ENCODE assay signal across 8 mouse cellular contexts in the genomic region with DNA sequence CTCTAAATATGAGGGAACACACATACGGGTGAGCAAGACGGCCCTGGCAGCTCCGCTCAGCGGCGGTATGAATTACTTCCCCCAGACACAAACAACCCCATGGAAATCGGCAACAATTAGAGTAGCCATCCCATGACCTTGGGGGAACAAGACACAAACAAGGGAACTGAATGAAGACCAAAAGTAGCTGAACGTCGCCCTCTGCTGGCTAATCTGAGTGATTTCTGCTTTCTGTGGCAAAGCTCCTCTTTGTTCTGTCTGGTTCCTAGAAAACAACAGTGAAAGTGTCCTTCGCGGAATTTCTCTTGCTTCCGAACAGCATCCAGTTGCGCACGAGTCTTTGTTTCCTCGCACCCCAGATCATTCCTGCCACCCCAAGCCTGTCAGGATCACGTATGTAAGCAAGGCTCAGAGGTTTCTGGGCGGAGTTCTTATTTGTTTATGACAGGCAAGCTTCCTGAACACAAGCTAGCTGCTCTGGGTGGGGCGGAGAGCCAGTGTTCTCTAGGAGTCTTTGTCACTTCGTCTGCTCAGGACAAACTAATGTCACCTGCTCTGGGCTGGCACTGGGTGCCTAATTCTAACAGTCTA. TPM values are rescaled to one million over a fixed set of nuclear protein-coding genes. Genes with fewer than 3 reads are reported as not detected.
A peak's percentile ranks its signal among the peaks of the same experiment; 100 is the strongest.
DNase-seq lines count a peak whose midpoint lies in the region; ATAC-seq and TF ChIP-seq lines count a peak whose summit lies in the region.

A gene (plus strand): TSS at position 216 of the 591 bp plus-strand sequence.

- peak; percentile 42 for DNase-seq in G1E (ENCODE audit: low spot score)
- peak; percentile 96 for DNase-seq in brain, embryonic 14.5 days (ENCODE audit: low read depth)
- DNase-seq in fibroblast of lung, adult 2 months (ENCODE audit: low read depth): peak; percentile 61
- peak; percentile 85 to 90 for DNase-seq in heart, postnatal 10 days
- DNase-seq in kidney, postnatal 36 days: peak; percentile 63 to 81
- DNase-seq in thymus, postnatal 10 days (ENCODE audit: low spot score in 2 of 2): peak; percentile 39 to 74

- H3K4me2 ChIP-seq in lung, embryonic 15.5 days: peak within 1 kb of the TSS; percentile 64

- peak; percentile 41 for ATAC-seq in G1E (ENCODE audit: extremely low read depth, insufficient number of reproducible peaks, low FRiP score, poor library complexity, severe bottlenecking)
- peak; percentile 50 for ATAC-seq in lung, embryonic 15.5 days (ENCODE audit: borderline replicate concordance, extremely low read depth, low FRiP score, low TSS enrichment)
- peak; percentile 62 for ATAC-seq in neutrophil, adult 5-6 weeks (ENCODE audit: extremely low read depth, insufficient number of reproducible peaks, low FRiP score, poor library complexity, severe bottlenecking)

- H3K9me3 ChIP-seq in G1E (replicated peaks): no peaks in the 10 kb centered on the region
- H3K9me3 ChIP-seq in lung, embryonic 15.5 days: no peaks in the 10 kb centered on the region

- peaks cover 58% of the 10 kb centered on the region for H3K4me1 ChIP-seq in G1E (ENCODE audit: insufficient read depth, low read depth, low read length)
- peaks cover 36% of the 10 kb centered on the region for H3K4me1 ChIP-seq in lung, embryonic 15.5 days

- H3K9ac ChIP-seq in lung, embryonic 15.5 days: peak within 1 kb of the TSS; percentile 42

- peak; percentile 69 for TF ChIP-seq CTCF in G1E (IDR thresholded peaks at IDR 0.05; ENCODE audit: low read depth, low read length)
- peak; percentile 86 for TF ChIP-seq CTCF in brain, embryonic 14.5 days (IDR thresholded peaks at IDR 0.05; ENCODE audit: borderline replicate concordance, extremely low read depth, insufficient read depth, insufficient read length)

- peaks cover 9% of the 10 kb centered on the region for H3K36me3 ChIP-seq in G1E (replicated peaks)
- H3K36me3 ChIP-seq in lung, embryonic 15.5 days: no peaks in the 10 kb centered on the region

- peak within 1 kb of the TSS; percentile 61 for H3K4me3 ChIP-seq in G1E (ENCODE audit: low read depth, low read length)
- peak within 1 kb of the TSS; percentile 31 for H3K4me3 ChIP-seq in lung, embryonic 15.5 days

- peak within 1 kb of the TSS; percentile 79 for H3K27ac ChIP-seq in lung, embryonic 15.5 days

- 0 out of 2 replicates have a peak, but pooled peaks cover 4% of the 10 kb centered on the region for H3K27me3 ChIP-seq in G1E (ENCODE audit: insufficient read depth, low read length)
- H3K27me3 ChIP-seq in lung, embryonic 15.5 days: no peaks in the 10 kb centered on the region

- 1% methylated on average over 18 of the region's 18 CpGs for WGBS in lung, embryonic 15.5 days

- TF ChIP-seq POLR2A in brain, embryonic 14.5 days (IDR thresholded peaks at IDR 0.05; ENCODE audit: borderline replicate concordance, extremely low read depth, insufficient read depth, insufficient read length, poor library complexity, severe bottlenecking): no peak; the same call in 1 of the 2 replicates

- intact Hi-C loops in heart, postnatal 10 days (cut with DNase I): loop anchor here (5.0 kb wide), 2 partner anchors 262 to 433 kb away; a partner anchor contains a TSS

RNA-seq across cellular contexts. Expression of the gene that starts here (rescaled TPM):
- 99.4 and 144 TPM in 2 replicates for total RNA-seq in G1E (2014; fragmentation: Nextera tagmentation)
- 113 and 118 TPM in 2 replicates for total RNA-seq in G1E (2017)
- 4.6 and 4.8 TPM in 2 replicates for polyA plus RNA-seq in G1E (2012)
- polyA plus RNA-seq in brain, embryonic 14.5 days (2012; rRNA removed): 59.5 and 78.4 TPM in 2 replicates
- total RNA-seq in heart, postnatal 10 days (2021): 10 to 100 TPM; 12.5 to 15.4 TPM
- 5.3 and 7.0 TPM in 2 replicates for polyA plus RNA-seq in lung, embryonic 15.5 days (2015; fragmentation: Nextera tagmentation; extraction: Ambion mirVana)
- total RNA-seq in neutrophil, adult 5-6 weeks (2017): 159 and 184 TPM in 2 replicates

Comparison
In these comparisons a context has a peak if more than half of its experiments do, and no peak if none do; other contexts are left out.
1. Peak in every context shown above with its lines: DNase-seq, ATAC-seq, H3K4me3 ChIP-seq and H3K27ac ChIP-seq.
2. DNase-seq: peak in every context shown above with its lines; median percentile 96 in brain, embryonic 14.5 days; 88 in heart, postnatal 10 days; 72 in kidney, postnatal 36 days; 61 in fibroblast of lung, adult 2 months; 56 in thymus, postnatal 10 days; 42 in G1E.